Mouse (Mus musculus) spleen, postnatal 14 days (tissue): ENCODE measurements around the gene Ets1.

Experiments
- DNase-seq, 2 experiments: peaks; one replicate each; pipeline ENCODE4 v3.0.0; 2021 to 2022; ENCODE audit warnings: low spot score in 2 of 2

The Ets1 gene

DNA sequence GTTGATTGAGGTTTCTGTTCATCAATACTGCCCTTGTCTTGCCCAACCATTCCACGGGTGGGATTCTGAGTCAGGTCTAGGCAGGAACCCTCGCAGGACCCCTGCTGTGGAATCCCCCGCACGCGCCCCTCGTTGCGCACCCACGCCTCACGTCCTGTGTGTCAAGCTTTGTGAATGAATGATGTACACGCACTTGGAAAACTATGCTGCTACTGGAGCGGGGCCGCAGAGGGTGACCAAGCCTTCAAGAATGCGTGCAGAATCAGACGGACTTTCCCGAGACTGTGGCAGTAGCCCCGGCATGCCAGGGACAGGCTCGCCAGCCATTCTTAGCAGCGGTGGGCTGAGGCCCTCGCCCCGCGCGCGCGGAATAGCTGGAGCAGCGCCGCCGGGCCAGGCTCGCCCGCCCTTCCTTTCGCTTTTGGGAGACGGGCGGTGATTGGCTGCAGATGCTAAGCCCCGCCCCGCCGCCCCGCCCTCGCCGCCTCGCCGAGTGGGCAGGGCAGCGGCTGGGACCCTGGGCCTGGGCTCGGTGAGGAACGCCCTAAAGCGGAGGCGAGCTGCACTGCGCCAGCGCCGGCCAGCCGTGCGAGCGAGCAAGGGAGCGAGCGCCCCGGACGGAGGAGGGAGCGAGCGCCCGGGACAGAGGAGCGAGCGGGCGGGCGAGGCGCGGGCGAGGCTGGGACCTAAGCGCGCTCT, 59.6 kb downstream of the Ets1 start:
- peak; percentile 94 to 95 for DNase-seq

- DNase-seq: no peak
Measured at GRCm38 (mm10) chr9:32696259-32696658, 60.2 kb downstream of the Ets1 start.

DNA sequence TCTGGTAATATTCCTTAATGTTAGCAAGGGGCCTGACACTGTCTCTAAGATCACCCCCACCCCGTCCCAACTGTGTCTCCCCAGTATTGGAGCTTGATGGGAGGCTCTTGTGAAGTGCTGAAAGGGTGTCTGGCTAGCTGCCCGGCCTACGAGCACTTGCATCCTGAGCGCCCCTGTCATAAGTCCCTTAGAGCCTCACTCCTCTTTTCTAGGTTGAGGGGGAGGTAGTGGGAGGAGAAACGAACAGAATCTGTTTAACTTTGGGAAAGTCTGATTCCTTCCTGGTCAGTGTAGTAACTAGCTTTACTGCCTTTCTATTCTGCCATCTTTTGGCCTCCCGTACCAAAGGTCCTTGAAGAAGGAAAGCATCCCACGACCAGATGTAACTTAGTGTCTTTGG, 60.7 kb downstream of the Ets1 start:
- DNase-seq: no peak

DNA sequence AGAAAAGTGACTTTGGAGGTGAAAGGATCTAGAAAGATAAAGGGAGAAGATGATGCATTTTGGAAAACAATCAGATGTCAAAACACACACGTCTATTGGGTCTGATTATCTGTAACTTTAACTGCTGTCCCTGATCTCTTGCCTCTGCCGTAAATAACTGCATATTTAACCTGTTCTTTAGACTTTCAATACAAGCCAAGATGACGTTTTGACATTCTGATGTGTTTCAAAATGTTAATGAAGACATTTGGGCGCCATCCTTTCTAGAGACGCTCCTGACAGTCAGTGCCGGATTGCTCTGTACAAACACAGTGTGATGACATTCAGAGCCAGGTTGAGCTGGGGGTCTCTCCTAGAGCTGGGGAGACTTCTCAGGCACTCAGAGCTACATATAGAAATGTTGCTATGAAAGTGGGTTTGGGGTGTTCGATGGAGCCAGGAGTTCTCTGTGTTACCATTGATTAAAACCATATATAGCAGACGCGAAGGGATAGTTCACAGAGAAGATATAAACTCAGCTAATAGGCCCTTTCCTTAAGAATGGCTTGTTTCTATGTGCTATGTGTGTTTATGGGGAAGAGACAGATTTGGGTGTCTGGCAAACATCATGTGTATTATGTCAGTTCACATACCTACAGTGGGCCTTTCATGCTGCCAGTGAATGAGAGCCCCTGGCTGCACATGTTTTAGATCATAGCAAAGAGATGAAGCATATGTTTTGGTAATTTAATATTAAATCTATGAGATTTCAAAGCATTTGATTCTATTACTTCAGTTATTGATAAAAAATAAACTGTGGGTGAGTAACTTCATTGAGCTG, 61.5 kb downstream of the Ets1 start:
- DNase-seq: no peak

- no peak for DNase-seq
Measured at GRCm38 (mm10) chr9:32698766-32699165, 62.7 kb downstream of the Ets1 start.

DNA sequence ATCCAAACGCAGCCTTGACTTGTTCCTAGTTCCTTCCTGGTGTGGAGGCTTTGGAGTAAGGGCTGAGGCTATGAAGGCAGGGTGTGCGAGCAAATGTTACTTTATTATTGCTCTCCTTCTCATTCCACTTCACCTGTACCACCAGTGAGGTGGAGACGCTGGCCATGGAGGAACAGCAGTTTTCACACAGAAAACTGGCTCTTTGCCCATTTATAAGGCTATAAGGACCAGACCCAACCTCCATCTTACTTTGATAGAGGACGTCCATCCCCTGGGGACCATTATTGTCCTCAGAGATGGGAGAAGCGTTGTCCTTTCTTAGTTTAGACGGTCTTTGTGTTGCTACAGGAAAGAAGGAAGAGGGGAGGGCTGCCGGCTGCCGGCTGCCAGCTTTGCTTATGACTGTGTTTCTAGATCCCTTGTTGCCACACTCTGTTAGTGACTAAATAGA, 63.4 kb downstream of the Ets1 start:
- DNase-seq: no peak

DNA sequence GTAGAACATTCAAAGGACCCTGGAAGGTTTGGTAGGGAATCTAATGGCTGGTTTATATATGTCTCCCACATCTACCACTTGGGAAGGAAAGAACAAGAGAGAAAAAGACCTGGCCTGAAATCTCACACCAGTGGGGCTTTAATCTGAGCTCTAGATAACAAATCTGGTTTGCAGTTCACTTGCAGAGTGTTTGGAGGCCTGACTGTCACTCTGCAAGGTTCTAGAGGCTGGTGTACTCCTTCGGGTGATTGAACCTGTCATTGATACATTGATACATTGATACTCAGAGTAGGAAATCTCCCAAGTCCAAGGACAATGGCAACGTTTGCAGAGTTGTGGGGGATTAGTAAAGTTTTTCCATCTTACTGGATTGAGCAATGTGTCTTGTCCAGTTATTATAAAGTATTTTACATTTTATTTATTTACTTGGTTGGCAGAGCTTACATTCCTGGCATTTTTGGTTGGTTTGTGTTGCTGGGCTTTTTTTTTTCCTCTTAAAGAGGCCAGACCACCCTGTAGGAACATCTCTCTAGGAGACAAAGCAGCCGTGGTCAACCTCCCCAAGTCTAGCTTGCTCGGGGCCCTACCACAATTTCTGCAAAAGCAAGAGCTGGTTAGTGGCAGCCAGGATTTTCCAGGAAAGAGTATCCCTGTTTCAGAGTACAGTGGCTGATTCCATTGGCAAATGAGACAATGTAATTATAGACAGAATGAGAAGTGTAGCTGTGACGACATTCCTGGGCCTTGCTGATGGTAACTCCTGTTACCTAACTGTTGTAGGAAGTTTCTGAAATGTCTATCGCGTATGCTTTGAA, 64.3 kb downstream of the Ets1 start:
- DNase-seq: no peak

- DNase-seq: no peak
Measured at GRCm38 (mm10) chr9:32701126-32701997, 65.3 kb downstream of the Ets1 start.

DNA sequence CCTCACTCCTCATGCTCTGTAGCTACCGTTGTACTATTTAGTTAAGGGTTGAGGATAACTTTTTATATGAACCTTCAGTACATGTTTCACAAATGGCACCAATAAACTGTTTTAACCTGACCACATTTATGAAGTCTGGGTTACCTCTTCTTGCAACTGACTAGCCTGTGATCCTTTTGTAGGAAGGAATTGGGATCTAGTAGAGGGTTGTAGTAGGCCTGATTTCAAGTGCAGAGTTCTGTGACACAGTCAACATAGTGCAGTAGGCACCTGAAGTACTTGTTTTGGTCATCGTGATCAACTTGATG, 65.9 kb downstream of the Ets1 start:
- no peak for DNase-seq

DNA sequence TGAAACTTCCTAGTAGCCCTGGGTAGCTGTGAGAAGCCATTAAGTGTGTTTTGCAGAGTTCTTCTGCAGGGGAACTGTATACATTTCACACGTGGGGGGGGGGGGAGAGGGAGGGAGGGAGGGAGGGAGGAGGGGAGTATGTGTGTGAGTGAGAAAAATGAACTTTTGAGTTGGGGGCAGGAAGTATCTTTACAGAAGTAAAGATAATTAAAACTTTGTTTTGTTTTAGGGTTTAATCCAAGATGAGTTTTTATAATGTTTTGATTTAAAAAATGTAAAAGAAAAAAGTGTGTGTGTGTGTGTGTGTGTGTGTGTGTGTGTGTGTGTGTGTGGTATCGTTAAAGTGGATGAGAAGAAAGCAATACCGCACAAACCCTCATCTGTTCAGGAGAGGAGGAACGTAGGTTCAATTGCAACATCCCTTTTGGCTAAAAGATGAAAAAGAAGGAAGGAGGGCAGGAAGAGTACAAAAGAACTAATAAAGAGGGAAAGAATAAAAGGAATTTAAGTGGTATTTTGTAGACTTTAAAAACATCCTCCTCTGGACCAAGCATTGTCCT, 66.9 kb downstream of the Ets1 start:
- no peak for DNase-seq

DNA sequence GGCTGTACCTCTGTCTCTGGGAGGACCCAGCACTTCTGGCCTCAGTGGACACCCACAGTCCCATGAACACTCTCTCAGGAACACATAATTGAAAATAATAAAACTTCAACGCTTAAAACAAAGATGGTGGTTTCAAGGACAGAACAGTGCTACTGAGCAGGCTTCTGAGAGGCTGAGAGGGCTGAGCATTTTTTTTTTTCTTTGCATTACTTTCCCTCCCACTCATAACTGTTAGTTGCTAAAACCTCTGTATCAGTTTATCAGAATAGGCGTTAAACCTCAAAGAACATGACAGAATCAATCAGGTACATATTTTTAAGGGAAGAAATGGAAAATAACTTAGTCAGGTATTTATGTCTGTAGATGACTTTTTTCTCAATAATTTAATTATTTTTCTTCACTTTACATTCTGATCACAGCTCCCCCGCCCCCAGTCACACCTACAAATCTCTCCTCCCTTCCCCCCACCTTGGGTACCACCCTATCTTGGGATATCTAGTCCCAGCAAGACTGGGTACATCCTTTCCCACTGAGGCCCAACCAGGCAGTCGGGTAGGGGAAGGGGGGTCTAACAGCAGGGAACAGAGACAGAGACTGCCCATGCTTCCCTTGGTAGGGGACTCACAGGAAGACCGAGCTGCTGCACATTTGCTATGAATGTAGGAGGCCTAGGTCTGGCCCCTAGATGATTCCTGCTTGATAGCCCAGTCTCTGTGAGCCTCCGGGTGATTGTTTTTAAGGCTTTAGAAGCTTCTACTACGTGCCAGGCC, 68.1 kb downstream of the Ets1 start:
- no peak for DNase-seq

GRCm38 (mm10) chr9:32705827-32706478, 69.9 kb downstream of the Ets1 start:
- no peak for DNase-seq

DNA sequence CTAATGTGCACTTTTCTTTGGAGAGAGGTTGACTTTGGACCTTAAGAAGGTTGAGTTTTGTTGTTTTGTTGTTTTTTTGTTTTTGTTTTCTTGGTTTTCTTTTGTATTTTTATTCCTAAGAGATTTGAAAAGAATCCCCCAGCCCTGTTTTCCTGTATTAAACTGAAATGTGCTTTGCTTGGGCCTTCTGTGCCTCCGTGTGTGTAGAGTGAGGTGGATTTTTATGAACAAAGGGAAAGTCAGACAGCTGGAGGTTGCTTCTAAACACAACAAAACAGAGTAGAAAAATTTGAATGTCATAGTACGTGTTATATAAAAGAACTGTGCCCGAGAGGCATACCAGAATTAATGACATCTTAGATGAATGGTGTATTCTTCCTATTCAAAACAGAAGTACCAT, 71.4 kb downstream of the Ets1 start:
- no peak for DNase-seq

DNA sequence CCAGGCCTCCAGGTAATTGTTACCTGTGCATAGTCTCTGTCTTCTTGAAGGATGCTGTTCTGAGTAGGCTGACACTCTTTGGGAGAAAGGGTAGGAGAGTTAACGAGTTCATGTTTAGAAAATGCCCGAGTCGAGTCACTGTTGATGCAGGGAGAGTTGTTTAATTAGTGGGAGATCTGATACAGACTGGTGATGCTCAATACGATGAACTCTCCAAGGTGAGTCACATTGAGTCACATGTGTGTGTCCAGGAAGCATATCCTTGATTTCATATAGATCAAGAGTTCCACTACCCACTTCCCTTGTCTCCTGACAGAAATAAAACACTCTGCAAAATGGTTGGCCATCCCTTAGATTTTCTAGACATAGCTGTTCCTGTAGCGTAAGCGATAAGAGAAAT, 72.5 kb downstream of the Ets1 start:
- DNase-seq: no peak

DNA sequence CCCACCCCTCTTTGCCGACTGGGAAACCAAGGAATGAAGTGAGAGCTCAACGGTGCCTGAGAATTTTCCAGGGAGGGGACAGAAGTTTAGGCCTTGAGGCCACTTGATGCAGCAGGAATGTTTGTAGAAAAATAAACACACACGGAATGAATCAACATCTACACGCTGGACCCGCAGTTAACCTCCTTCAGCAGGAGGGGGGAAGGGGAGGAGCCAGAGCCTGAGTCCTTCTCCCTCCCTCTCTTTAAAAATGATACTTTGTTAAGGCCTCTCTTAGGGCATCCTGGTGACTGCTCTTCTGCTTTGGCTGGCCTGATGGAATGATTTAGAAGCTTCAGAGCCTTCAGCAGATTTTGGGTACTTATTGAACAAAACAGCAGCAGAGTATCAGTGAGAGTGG, 73.3 kb downstream of the Ets1 start:
- DNase-seq: no peak

GRCm38 (mm10) chr9:32709764-32710734, 74.0 kb downstream of the Ets1 start:
- DNase-seq: no peak

- no peak for DNase-seq
Measured at GRCm38 (mm10) chr9:32710987-32711652, 75.1 kb downstream of the Ets1 start.

- DNase-seq: no peak
Measured at GRCm38 (mm10) chr9:32711768-32712167, 75.7 kb downstream of the Ets1 start.
